ENCODE assay signal across 8 mouse cellular contexts in genomic region chr16:21247871-21248712, GRCm38 (mm10). TPM values are rescaled to one million over a fixed set of nuclear protein-coding genes. Genes with fewer than 3 reads are reported as not detected.
A peak's percentile ranks its signal among the peaks of the same experiment; 100 is the strongest.
DNase-seq lines count a peak whose midpoint lies in the region; ATAC-seq and TF ChIP-seq lines count a peak whose summit lies in the region.

No protein-coding gene starts in this region.

- 5% methylated on average over 38 of the region's 38 CpGs for WGBS in forebrain, postnatal 0 days
- 1% methylated on average over 38 of the region's 38 CpGs for WGBS in hindbrain, embryonic 11.5 days
- WGBS in lung, postnatal 0 days: 18% methylated on average over 38 of the region's 38 CpGs

- TF ChIP-seq EP300 in MEL (IDR thresholded peaks at IDR 0.05; ENCODE audit: low read depth in 1 of 2, low read length in 2 of 2): no peak
- no peak for TF ChIP-seq EP300 in lung, postnatal 0 days (IDR thresholded peaks at IDR 0.05)

- ATAC-seq in forebrain, postnatal 0 days: peak; percentile 23; the same call in 1 of the 2 replicates
- ATAC-seq in hindbrain, embryonic 11.5 days (ENCODE audit: low FRiP score): peak; percentile 8; the same call in 1 of the 2 replicates
- ATAC-seq in lung, postnatal 0 days: peak; percentile 16; the same call in 1 of the 2 replicates
- no peak for ATAC-seq in erythroblast, adult 5-6 weeks (replicated peaks; ENCODE audit: low FRiP score, poor library complexity, severe bottlenecking)

- peak overlapping the region; percentile 44 to 75; a peak in 3 of 4 replicates for H3K4me3 ChIP-seq in MEL (ENCODE audit: control insufficient read depth in 1 of 2, insufficient read depth in 1 of 2, low read depth in 2 of 2, low read length in 2 of 2)
- H3K4me3 ChIP-seq in forebrain, postnatal 0 days (ENCODE audit: low read depth, low read length): peak overlapping the region; percentile 40
- peak overlapping the region; percentile 36 for H3K4me3 ChIP-seq in hindbrain, embryonic 11.5 days (ENCODE audit: low read depth, low read length)
- peak overlapping the region; percentile 33 for H3K4me3 ChIP-seq in lung, postnatal 0 days (ENCODE audit: low read depth, low read length)

- no peak overlapping the region for H3K27ac ChIP-seq in MEL (ENCODE audit: control insufficient read depth, low read depth, low read length)
- no peak overlapping the region for H3K27ac ChIP-seq in forebrain, postnatal 0 days (ENCODE audit: low read depth, low read length)
- H3K27ac ChIP-seq in hindbrain, embryonic 11.5 days (ENCODE audit: low read depth, low read length): no peak overlapping the region
- no peak overlapping the region for H3K27ac ChIP-seq in lung, postnatal 0 days (ENCODE audit: low read length)

- no peaks in the 10 kb centered on the region for H3K9me3 ChIP-seq in MEL (replicated peaks; ENCODE audit: insufficient read depth, low read length)
- H3K9me3 ChIP-seq in forebrain, postnatal 0 days (ENCODE audit: low read length): no peaks in the 10 kb centered on the region
- H3K9me3 ChIP-seq in hindbrain, embryonic 11.5 days (ENCODE audit: control insufficient read depth, low read length): no peaks in the 10 kb centered on the region
- H3K9me3 ChIP-seq in lung, postnatal 0 days (ENCODE audit: low read length): no peaks in the 10 kb centered on the region

- H3K36me3 ChIP-seq in MEL (ENCODE audit: control insufficient read depth in 1 of 2, insufficient read depth in 2 of 2, low read length in 2 of 2): no peaks in the 10 kb centered on the region
- H3K36me3 ChIP-seq in forebrain, postnatal 0 days (ENCODE audit: insufficient read depth): no peaks in the 10 kb centered on the region
- H3K36me3 ChIP-seq in hindbrain, embryonic 11.5 days (ENCODE audit: control insufficient read depth, insufficient read depth, low read length): no peaks in the 10 kb centered on the region
- no peaks in the 10 kb centered on the region for H3K36me3 ChIP-seq in lung, postnatal 0 days (ENCODE audit: insufficient read depth, low read length)

- TF ChIP-seq RAD21 in MEL (IDR thresholded peaks at IDR 0.05; ENCODE audit: low read depth, low read length): no peak

- no peak for TF ChIP-seq POLR2A in MEL (IDR thresholded peaks at IDR 0.05; ENCODE audit: control insufficient read depth in 1 of 2, insufficient read depth in 1 of 2, low read depth in 1 of 2, low read length in 2 of 2, poor library complexity in 1 of 2)

- H3K27me3 ChIP-seq in MEL (ENCODE audit: control insufficient read depth in 1 of 2, insufficient read depth in 2 of 2, low read length in 2 of 2): no peaks in the 10 kb centered on the region; a peak in 1 of 4 replicates
- H3K27me3 ChIP-seq in forebrain, postnatal 0 days (ENCODE audit: insufficient read depth, low read length): peaks cover 23% of the 10 kb centered on the region
- H3K27me3 ChIP-seq in hindbrain, embryonic 11.5 days (ENCODE audit: control insufficient read depth, insufficient read depth, low read length): peaks cover 26% of the 10 kb centered on the region
- no peaks in the 10 kb centered on the region for H3K27me3 ChIP-seq in lung, postnatal 0 days (replicated peaks; ENCODE audit: insufficient read depth, low read length)

- H3K9ac ChIP-seq in MEL (ENCODE audit: control insufficient read depth, low read depth, low read length, poor library complexity, severe bottlenecking): peak overlapping the region; percentile 53
- H3K9ac ChIP-seq in forebrain, postnatal 0 days: peak overlapping the region; percentile 2; the same call in 1 of the 2 replicates
- peak overlapping the region; percentile 31; the same call in 1 of the 2 replicates for H3K9ac ChIP-seq in hindbrain, embryonic 11.5 days (ENCODE audit: low read depth, low read length)
- H3K9ac ChIP-seq in lung, postnatal 0 days (replicated peaks; ENCODE audit: low read depth): no peak overlapping the region

- TF ChIP-seq CTCF in MEL (IDR thresholded peaks at IDR 0.05 in 2 of 3, conservative IDR thresholded peaks at IDR 0.05 in 1 of 3; ENCODE audit: control insufficient read depth in 1 of 3, insufficient read depth in 1 of 3, low read depth in 2 of 3, low read length in 3 of 3, poor library complexity in 1 of 3, severe bottlenecking in 1 of 3): no peak
- TF ChIP-seq CTCF in forebrain, postnatal 0 days (IDR thresholded peaks at IDR 0.05; ENCODE audit: low read depth): no peak
- no peak; the same call in 1 of the 2 replicates for TF ChIP-seq CTCF in lung, postnatal 0 days (IDR thresholded peaks at IDR 0.05)

- H3K4me2 ChIP-seq in forebrain, postnatal 0 days (ENCODE audit: low read depth): peak overlapping the region; percentile 75
- peak overlapping the region; percentile 60 for H3K4me2 ChIP-seq in hindbrain, embryonic 11.5 days (replicated peaks; ENCODE audit: low read depth, low read length)
- peak overlapping the region; percentile 72 for H3K4me2 ChIP-seq in lung, postnatal 0 days (replicated peaks; ENCODE audit: low read depth, low read length)

- H3K79me2 ChIP-seq in MEL (ENCODE audit: control insufficient read depth, insufficient read depth, low read length, poor library complexity): peaks cover 2% of the 10 kb centered on the region; the same call in 1 of the 2 replicates

- H3K4me1 ChIP-seq in MEL (ENCODE audit: control insufficient read depth in 1 of 2, insufficient read depth in 2 of 2, low read length in 2 of 2): peaks cover 0 to 6% of the 10 kb centered on the region in 2 experiments; a peak in 2 of 4 replicates
- H3K4me1 ChIP-seq in forebrain, postnatal 0 days (ENCODE audit: insufficient read depth): peaks cover 6% of the 10 kb centered on the region; the same call in 1 of the 2 replicates
- peaks cover 8% of the 10 kb centered on the region; the same call in 1 of the 2 replicates for H3K4me1 ChIP-seq in hindbrain, embryonic 11.5 days (replicated peaks; ENCODE audit: control insufficient read depth, insufficient read depth, low read length)
- H3K4me1 ChIP-seq in lung, postnatal 0 days (ENCODE audit: insufficient read depth, low read depth, low read length): peaks cover 23% of the 10 kb centered on the region; the same call in 1 of the 2 replicates

- DNase-seq in MEL (ENCODE audit: low read depth, low spot score): no peak
- peak; percentile 47 for DNase-seq in cerebellum, adult 11-12 months
- peak; percentile 51 for DNase-seq in forebrain, postnatal 0 days
- peak; percentile 62 for DNase-seq in hindbrain, embryonic 11.5 days (ENCODE audit: low spot score)
- peak; percentile 51 to 73 for DNase-seq in layer of hippocampus, postnatal 10 days (ENCODE audit: low spot score in 2 of 2)
- DNase-seq in lung, postnatal 0 days (ENCODE audit: low spot score): peak; percentile 54
- DNase-seq in right cerebral cortex, adult 18-20 months: peak; percentile 57

TF ChIP-seq in MEL, 35 proteins besides CTCF, POLR2A, EP300 and RAD21:
- TF ChIP-seq POLR2AphosphoS5 (IDR thresholded peaks at IDR 0.05; ENCODE audit: borderline replicate concordance, low read depth, low read length) (no peak), GATA1 (IDR thresholded peaks at IDR 0.05; ENCODE audit: low read depth, low read length) (no peak), TAL1 (IDR thresholded peaks at IDR 0.05; ENCODE audit: low read length) (no peak), E2F4 (IDR thresholded peaks at IDR 0.05; ENCODE audit: borderline replicate concordance, low read depth, low read length) (no peak), MAZ (IDR thresholded peaks at IDR 0.05; ENCODE audit: low read depth, low read length) (no peak), CHD1 (IDR thresholded peaks at IDR 0.05; ENCODE audit: low read depth, low read length) (no peak), ZC3H11A (IDR thresholded peaks at IDR 0.05; ENCODE audit: low read depth, low read length) (no peak), BHLHE40 (IDR thresholded peaks at IDR 0.05; ENCODE audit: borderline replicate concordance, low read depth, low read length) (no peak), UBTF (IDR thresholded peaks at IDR 0.05; ENCODE audit: borderline replicate concordance, insufficient read depth, low read depth, low read length) (no peak), NELFE (IDR thresholded peaks at IDR 0.05; ENCODE audit: low read depth, low read length) (no peak), JUND (IDR thresholded peaks at IDR 0.05; ENCODE audit: low read depth, low read length) (no peak)

RNA-seq across cellular contexts. Expression of gene Ephb3, which starts 43.5 kb away (rescaled TPM):
- total RNA-seq in MEL (2012; rRNA removed): 0.42 and 0.46 TPM in 2 replicates
- 1 to 10 TPM in 1 of 2 experiments, not detected in 1; 2.9 TPM for polyA plus RNA-seq in MEL (2012; ENCODE audit: insufficient read depth in 1 of 2, insufficient read length in 2 of 2, low read depth in 1 of 2, low replicate concordance in 2 of 2, missing spikeins in 1 of 2)
- 10.1 and 11.3 TPM in 2 replicates for total RNA-seq in forebrain, postnatal 0 days (2014; rRNA removed)
- polyA plus RNA-seq in forebrain, postnatal 0 days (2015; fragmentation: Nextera tagmentation; extraction: Ambion mirVana): 3.3 and 5.8 TPM in 2 replicates
- 10.3 and 11.2 TPM in 2 replicates for polyA plus RNA-seq in hindbrain, embryonic 11.5 days (2014; fragmentation: Nextera tagmentation; extraction: Ambion mirVana)
- 10 to 100 TPM; 22.3 to 28.3 TPM for total RNA-seq in layer of hippocampus, postnatal 10 days (2021)
- 16.3 and 19.5 TPM in 2 replicates for polyA plus RNA-seq in lung, postnatal 0 days (2015; fragmentation: Nextera tagmentation; extraction: Ambion mirVana)
- not detected in 2 replicates for total RNA-seq in erythroblast, adult 5-6 weeks (2015; ENCODE audit: low replicate concordance)
- total RNA-seq in erythroblast, adult 5-6 weeks (2017; ENCODE audit: low replicate concordance): not detected in 2 replicates
